Mouse (Mus musculus) frontal cortex, postnatal 36 days (tissue): ENCODE data around the gene Setd7.
"Not testable (repeated sequence)": the region's sequence is repeated elsewhere in the genome, so short reads cannot be mapped to it uniquely, and the experiment has no call there.

ENCODE experiments used
- DNase-seq, 2 experiments: peaks; one replicate each; pipeline ENCODE4 v3.0.0; 2022; ENCODE audit warnings: low spot score in 2 of 2

The Setd7 gene

GRCm38 (mm10) chr3:51560511-51561108 lies at the start of gene Setd7:
TSS of gene Setd7 (minus strand) at chr3:51560879.
- DNase-seq = peak; percentile 80 to 82

- no peak for DNase-seq
Observed at GRCm38 (mm10) chr3:51604489-51604888, 43.8 kb upstream of the Setd7 start.

GRCm38 (mm10) chr3:51603705-51604291 lies 43.1 kb upstream of the Setd7 start:
- DNase-seq = peak; percentile 71 to 89

- DNase-seq = no peak
Observed at GRCm38 (mm10) chr3:51601461-51601860, 40.8 kb upstream of the Setd7 start.

- no peak for DNase-seq
Observed at GRCm38 (mm10) chr3:51600728-51601127, 40.0 kb upstream of the Setd7 start.

GRCm38 (mm10) chr3:51599057-51599630 lies 38.5 kb upstream of the Setd7 start:
- DNase-seq = no peak

GRCm38 (mm10) chr3:51596538-51596937 lies 35.9 kb upstream of the Setd7 start:
- no peak for DNase-seq

GRCm38 (mm10) chr3:51593506-51593905 lies 32.8 kb upstream of the Setd7 start:
- DNase-seq = no peak

- DNase-seq = no peak
Observed at GRCm38 (mm10) chr3:51591591-51591990, 30.9 kb upstream of the Setd7 start.

GRCm38 (mm10) chr3:51590207-51590892 lies 29.7 kb upstream of the Setd7 start:
- DNase-seq = no peak

- DNase-seq = no peak
Observed at GRCm38 (mm10) chr3:51587697-51588262, 27.1 kb upstream of the Setd7 start.

GRCm38 (mm10) chr3:51583574-51584391 lies 23.1 kb upstream of the Setd7 start:
- DNase-seq = peak; percentile 80 to 88

GRCm38 (mm10) chr3:51579243-51579642 lies 18.6 kb upstream of the Setd7 start:
- DNase-seq = not testable (repeated sequence)

- DNase-seq = no peak
Observed at GRCm38 (mm10) chr3:51577816-51578749, 17.4 kb upstream of the Setd7 start.

GRCm38 (mm10) chr3:51577359-51577758 lies 16.7 kb upstream of the Setd7 start:
- DNase-seq = no peak

GRCm38 (mm10) chr3:51573915-51574314 lies 13.2 kb upstream of the Setd7 start:
- no peak for DNase-seq

- no peak for DNase-seq
Observed at GRCm38 (mm10) chr3:51570200-51570599, 9.5 kb upstream of the Setd7 start.

- no peak for DNase-seq
Observed at GRCm38 (mm10) chr3:51561993-51562385, 1.3 kb upstream of the Setd7 start.

GRCm38 (mm10) chr3:51561109-51561992 lies 672 bp upstream of the Setd7 start:
- DNase-seq = peak; percentile 52 to 54
